Mouse (Mus musculus) spleen, postnatal 10 days (tissue): Measurements from ENCODE around the gene Hipk1.

Experiments
- DNase-seq, 2 experiments: peaks; one replicate each; pipeline ENCODE4 v3.0.0; 2021 to 2022; ENCODE audit warnings: low spot score in 2 of 2

The Hipk1 gene

DNA sequence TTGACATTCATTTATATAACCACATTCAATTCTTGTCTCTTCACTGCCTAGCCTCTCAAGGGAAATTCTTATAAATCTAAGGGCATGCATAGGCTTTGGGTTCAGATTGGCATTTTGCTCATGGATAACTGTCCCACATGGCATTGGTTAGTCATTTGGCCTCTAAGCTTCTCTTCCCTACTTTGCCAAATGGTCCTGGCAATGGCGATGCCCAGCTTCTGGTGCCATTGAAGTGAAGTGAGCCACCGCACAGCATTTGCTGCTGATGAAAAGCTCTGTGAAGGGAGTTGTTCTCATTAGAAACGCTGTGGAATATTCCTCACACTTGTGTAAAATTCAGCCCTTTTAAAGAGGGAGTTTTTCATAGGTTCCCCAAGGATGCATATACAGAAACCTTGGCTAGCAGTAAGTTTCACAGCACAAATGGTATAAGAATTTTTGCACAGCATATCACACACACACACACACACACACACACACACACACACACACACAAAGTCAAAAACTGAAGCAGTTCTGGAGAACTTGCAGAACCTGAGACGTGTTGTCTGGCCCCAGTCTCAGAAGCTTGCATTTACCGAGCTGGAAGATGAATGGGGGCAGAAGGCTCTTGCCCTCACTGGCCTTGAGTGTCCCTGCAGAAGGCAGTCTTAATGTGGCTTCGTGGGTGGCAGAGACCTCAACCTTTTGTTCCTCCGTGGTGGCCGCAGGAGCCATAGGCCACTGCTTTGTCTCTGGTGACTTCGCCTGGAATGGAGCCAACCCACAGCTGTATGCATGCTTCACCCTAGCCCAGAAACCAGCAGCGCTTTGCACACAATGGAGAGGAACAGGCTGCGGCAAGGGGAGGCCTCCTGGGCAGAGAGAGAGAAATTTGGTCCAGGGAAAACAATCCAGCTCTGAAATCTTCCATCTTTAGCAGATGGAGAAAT is 75.3 kb downstream of the Hipk1 start:
- peak in 1 of 2 experiments; percentile 16 for DNase-seq

DNA sequence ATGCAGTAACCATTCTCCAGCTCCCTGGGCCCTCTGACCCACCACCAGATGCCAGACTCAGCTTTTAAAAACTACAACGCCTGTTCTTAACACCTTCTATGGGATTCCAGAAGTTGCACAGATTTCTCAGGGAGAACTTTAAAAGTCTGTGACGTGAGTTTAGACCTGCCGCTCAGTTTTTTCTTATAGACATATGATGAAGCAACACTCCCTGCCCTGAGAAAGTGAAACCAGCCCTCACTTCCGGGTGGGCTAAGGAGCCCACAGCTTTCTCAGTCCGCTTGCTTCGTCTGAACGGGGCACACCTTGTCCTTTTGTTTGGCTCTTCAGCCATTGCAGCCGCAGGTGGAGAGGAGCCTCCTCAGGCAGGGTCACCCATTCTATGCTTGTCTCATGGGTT is 76.4 kb downstream of the Hipk1 start:
- peak in 1 of 2 experiments; percentile 10 for DNase-seq

DNA sequence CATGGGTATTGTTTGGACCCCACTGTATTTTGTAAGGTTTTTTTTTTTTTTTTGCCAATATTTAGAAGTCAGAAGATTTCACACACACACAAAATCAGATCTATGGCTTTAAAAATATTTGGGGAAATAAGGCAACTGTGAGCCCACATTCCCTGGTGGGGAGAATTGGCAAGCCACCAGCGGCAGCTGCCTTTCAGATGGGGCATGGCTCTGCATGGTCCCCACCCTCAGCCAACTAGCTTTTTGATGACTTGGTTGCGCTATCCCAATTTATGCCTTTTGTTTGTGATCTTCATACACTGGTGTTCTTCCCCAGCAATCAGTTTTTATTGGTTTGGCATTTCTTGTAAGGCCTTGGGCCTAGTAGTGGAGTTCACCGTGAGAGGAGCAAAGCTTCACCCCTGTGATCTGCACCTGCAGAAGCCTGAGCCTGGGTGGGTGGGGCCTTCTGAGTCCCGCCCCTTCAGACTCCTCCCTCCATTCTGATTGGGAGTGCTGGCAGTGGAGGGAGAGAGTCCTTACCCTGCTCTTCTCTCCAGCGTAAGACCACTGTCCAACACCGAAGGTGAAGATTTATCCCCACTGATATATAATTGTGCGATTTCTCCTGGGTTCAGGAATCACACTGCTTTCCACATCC is 77.0 kb downstream of the Hipk1 start:
- DNase-seq: no peak

DNA sequence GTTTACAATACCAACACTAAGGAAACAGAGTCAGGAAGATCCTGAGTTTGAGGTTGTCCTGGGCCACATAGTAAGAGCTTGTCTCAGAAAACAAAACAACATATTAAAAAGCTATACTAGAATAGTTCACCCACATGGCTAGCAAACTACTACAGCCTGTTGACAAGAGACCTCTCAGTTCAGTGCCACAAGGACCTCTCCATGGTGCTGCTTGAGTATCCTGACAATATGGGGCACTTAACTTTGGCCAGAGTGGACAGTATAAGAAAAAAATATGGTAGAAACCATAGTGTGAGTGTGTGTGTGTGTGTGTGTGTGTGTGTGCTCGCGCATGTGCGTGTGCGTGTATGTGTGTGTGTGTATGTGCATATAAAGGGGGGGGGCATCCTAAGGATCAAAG is 79.2 kb downstream of the Hipk1 start:
- DNase-seq: no peak

DNA sequence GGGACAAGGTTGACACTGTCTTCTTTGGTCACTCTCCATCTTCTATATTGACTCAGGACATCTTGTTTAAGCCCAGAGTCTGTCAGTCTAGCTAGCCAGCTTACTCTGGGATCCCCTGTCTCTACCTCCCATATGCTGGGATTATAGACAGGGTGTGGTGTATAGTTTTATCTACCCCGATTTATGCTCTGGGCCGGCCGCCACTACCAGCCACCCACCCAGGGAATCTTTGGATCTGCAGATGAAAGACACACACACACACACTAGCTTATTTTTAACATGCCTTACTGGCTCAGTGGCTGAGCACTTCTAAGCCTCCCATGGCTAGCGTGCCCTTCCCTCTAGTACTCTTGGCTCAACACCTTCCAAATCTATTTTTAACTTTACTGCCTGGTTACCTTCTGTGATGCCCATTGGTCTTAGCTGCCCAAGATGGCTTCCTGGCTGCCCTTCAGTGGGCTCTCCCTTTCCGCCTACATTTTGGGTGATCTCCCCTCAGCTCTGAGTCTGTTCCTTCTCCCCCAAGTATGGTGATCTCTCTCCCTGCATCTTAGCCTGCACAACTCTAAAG is 81.8 kb downstream of the Hipk1 start:
- DNase-seq: no peak

DNA sequence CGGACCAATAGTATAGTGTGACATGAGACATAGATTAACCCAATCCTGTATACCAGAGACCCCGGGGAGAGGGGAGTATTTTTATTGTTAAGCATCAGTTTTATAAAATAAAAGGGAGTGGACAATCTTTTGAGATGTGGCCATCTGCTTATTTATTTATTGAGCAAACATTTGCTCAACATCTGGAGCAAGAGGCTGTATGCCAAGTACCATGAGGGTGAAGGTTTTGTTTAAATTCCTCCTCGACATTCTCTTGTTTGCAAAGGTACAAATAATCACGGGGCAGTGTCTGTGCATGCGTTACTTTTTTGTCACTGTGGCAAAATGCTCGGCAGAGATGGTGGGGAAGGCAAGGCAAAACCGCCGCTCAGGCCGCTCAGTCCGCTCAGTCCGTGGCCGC is 85.9 kb downstream of the Hipk1 start:
- DNase-seq: no peak

DNA sequence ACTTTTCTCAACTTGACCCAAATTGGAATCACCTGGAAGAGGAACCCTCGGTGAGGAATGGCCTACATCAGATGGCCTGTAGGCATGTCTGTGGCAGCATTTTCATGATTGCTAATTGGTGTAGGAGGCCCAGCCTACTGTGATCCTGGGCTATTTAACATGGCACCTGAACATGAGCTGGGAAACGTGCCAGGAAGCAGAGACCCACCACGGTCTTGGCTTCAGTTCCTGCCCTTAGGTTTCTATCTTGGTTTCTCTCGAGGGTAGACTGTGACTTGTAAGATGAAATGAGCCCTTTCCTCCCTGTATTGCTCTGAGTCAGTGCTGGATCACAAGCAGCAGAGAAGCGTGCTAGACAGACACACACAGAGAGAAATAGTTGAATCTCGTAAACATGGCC is 86.7 kb downstream of the Hipk1 start:
- DNase-seq: no peak

DNA sequence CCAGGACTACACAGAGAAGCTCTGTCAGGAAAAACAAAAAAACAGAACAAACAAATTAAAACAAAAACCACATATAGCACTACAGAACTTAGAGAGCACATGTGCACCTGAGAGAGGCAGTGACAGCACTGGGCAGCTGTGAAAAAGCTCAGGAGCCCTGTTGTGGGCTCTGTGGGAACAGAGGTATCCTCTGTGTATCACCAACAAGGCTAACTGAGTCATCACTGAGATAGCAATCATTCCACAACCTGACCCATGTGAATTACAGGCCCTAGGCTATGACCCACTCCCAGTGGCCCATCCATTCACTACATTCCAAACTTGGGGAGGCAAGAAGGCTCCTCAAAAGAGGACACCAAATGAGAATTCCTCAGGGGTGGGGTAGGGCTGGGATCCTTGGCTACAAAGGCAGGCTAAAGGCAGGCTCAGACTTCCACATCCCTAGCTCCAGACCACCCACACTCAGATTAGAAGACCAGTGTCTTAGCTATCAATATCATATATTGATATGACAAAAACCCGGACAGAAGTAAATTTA is 94.9 kb downstream of the Hipk1 start:
- no peak for DNase-seq

DNA sequence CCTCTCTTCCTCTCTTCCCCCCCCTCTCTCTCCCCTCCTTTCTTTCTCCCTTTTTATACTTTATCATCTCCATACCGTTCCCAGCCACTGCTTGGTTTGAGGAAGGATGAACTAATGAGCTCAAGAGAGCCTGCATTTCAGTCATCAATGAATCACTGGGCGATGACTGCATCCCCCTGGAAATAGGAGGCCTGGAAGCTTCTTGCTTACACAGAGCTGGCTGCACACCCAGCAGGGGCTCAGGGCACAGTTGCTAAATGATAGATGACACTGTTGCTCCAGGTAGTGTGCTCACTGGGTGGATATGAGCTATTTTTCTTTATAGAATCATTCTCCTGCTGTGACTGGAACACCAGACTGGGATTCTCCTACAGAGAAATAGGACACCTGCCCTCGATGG is 95.8 kb downstream of the Hipk1 start:
- no peak for DNase-seq

DNA sequence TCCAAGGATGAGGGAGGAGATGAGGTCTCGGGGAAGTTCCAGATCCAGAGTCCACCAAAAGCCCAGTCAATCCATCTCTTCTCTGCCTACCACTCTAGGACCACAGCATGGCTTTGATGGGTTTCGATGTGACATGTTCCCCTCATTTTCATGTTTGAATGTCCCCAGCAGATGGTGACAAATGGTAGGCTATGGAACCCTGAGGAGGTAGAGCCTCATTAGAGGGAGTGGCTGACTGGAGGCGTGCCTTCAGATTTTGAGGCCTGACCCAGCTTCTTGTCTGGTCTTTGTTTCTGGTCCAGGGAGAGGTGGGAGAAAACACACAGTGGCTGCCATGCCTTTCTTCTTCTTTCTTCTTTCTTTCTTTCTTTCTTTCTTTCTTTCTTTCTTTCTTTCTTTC is 100.9 kb downstream of the Hipk1 start:
- DNase-seq: no peak
